Mouse (Mus musculus) midbrain, embryonic 16.5 days (tissue): ENCODE measurements around the gene Rbpjl. TPM values are rescaled to one million over a fixed set of nuclear protein-coding genes. Genes with fewer than 3 reads are reported as not detected.

Experiments used
- ATAC-seq: fragments of 200-750 bp; cut with Nextera tagmentation; 2 replicates; pipeline ENCODE4 v1.8.0; 2017; ENCODE audit warnings: moderate TSS enrichment
- H3K27ac ChIP-seq: fragments of 300-500 bp; sonication (generic); 2 replicates; pipeline ENCODE4 v1.5.1; 2014; ENCODE audit warnings: mild to moderate bottlenecking, low read length, mixed read lengths
- H3K27me3 ChIP-seq: fragments of 300-500 bp; sonication (generic); 2 replicates; pipeline ENCODE4 v1.6.1; 2014; ENCODE audit warnings: low read depth, low read length, mixed read lengths; ENCODE audit not compliant: control insufficient read depth, insufficient read depth
- H3K36me3 ChIP-seq: fragments of 300-500 bp; sonication (generic); 2 replicates; pipeline ENCODE4 v1.6.1; 2014; ENCODE audit warnings: mild to moderate bottlenecking, low read length, moderate library complexity, mixed read lengths; ENCODE audit not compliant: control insufficient read depth, insufficient read depth
- H3K4me1 ChIP-seq: fragments of 300-500 bp; sonication (generic); 2 replicates; pipeline ENCODE4 v1.6.1; 2014; ENCODE audit warnings: mild to moderate bottlenecking, low read length, mixed read lengths; ENCODE audit not compliant: control insufficient read depth, insufficient read depth
- H3K4me2 ChIP-seq: fragments of 300-500 bp; sonication (generic); 2 replicates; pipeline ENCODE4 v1.6.1; 2014; ENCODE audit warnings: mild to moderate bottlenecking, low read length, mixed read lengths
- H3K4me3 ChIP-seq: fragments of 300-500 bp; sonication (generic); 2 replicates; pipeline ENCODE4 v1.5.1; 2014; ENCODE audit warnings: low read depth, mild to moderate bottlenecking, low read length, moderate library complexity, mixed read lengths
- H3K9ac ChIP-seq: fragments of 300-500 bp; sonication (generic); 2 replicates; pipeline ENCODE4 v1.6.1; 2014; ENCODE audit warnings: low read depth, low read length, mixed read lengths
- H3K9me3 ChIP-seq: fragments of 300-500 bp; sonication (generic); replicated peaks from 2 replicates; pipeline ENCODE4 v1.6.1; 2014; ENCODE audit warnings: mild to moderate bottlenecking, low read length, mixed read lengths; ENCODE audit not compliant: control insufficient read depth, poor library complexity, severe bottlenecking
- WGBS: fragments of 180-500 bp; shearing (Covaris S2); extraction: QIAGEN DNeasy Blood & Tissue Kit; methylation state at CpG from one replicate; pipeline ENCODE4 v1.1.7; 2014; 5-methylcytosine and 5-hydroxymethylcytosine counted together
- polyA plus RNA-seq: library from polyadenylated mRNA; unstranded; fragments of >200 nt; fragmentation: Nextera tagmentation; extraction: Ambion mirVana; gene quantifications from 2 replicates; pipeline ENCODE4 v1.2.1, GENCODE M21; 2015

The Rbpjl gene
- polyA plus RNA-seq, 1 experiment from 2014 or later = 0.04 TPM

DNA sequence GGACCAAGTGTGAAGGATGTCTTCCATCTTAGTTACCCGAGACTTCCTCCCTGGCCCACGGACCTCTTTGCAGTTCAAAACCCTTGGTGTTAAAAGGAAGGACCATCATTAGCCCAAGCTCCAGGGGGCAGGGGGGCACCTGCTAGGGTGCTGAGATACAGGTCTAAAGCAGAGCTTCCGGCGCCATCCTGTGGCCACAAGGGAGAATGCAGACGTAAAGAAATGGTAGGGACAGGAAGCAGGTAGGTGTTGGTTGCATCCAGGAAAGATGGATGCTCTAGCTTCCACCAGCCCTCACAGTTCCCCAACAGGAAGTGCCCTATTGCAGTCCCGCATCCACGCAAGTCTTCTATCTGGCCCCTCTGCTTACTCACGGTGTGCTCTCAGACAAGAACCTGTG is 16.0 kb upstream of the Rbpjl start:
- no peak overlapping the region for H3K4me3 ChIP-seq
- peaks cover 8% of the 10 kb centered on the region for H3K27me3 ChIP-seq
- H3K36me3 ChIP-seq = no peaks in the 10 kb centered on the region
- no peaks in the 10 kb centered on the region for H3K9me3 ChIP-seq
- 27% methylated on average over 8 of the region's 8 CpGs for WGBS
- no peak for ATAC-seq
- no peak overlapping the region for H3K9ac ChIP-seq
- no peak overlapping the region for H3K27ac ChIP-seq
- H3K4me2 ChIP-seq = no peak overlapping the region
- peaks cover 2% of the 10 kb centered on the region; the same call in 1 of the 2 replicates for H3K4me1 ChIP-seq

DNA sequence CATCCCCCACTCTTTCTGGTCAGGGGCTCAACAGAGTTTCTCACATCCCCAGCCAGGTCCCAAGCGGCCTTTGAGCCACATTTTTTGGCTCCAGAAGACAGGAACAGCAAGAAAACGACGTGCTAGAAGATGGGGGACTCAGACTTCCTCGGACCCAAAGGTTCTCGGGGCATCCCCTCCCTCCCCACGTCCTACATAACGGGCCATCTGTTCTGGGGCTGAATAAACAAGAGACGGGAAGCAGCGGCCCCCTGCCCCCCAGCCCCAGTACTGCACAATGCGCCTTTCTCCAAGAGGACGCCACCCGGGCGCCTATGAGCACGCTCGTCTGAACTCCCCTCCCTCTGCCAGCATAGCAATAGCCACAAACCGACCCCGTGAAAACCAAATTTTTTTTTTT is 13.9 kb upstream of the Rbpjl start, which contains the start of gene Slpi:
Gene Slpi, minus strand, starts transcription at position 76 of the 400 bp plus-strand sequence.
- Histone ChIP-seq H3K27me3 (peaks cover 8% of the 10 kb centered on the region), H3K27ac (peak within 1 kb of the TSS; percentile 43; the same call in 1 of the 2 replicates), H3K4me2 (peak within 1 kb of the TSS; percentile 73), H3K4me1 (peaks cover 2% of the 10 kb centered on the region; the same call in 1 of the 2 replicates), H3K9me3 (no peaks in the 10 kb centered on the region), H3K4me3 (peak within 1 kb of the TSS; percentile 56), H3K36me3 (no peaks in the 10 kb centered on the region), H3K9ac (peak within 1 kb of the TSS; percentile 71)
- 1% methylated on average over 17 of the region's 17 CpGs for WGBS
- ATAC-seq = peak; percentile 77

DNA sequence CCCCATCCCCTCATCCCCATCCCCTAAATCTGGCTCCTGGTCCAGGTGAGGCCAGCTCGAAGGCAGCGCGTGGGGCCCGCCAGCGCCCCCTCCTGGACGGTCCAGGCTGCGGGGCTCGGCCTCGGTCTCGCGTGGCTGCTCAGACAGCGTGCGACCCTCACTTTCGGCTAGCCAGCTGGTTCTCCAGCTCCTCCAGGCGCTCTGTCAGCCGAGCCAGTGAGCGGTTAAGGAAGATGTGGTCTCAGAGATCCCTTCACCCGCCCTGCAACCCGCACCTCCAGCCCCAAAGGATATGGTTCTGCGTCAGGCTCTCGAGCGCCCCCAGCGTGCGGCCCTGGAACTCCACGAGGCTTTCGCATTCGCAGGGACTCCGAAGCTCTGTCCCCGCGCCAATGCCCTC is 13.4 kb upstream of the Rbpjl start:
- H3K9ac ChIP-seq = peak overlapping the region; percentile 71
- H3K4me3 ChIP-seq = peak overlapping the region; percentile 56
- peak overlapping the region; percentile 43; the same call in 1 of the 2 replicates for H3K27ac ChIP-seq
- no peaks in the 10 kb centered on the region for H3K9me3 ChIP-seq
- 2% methylated on average over 30 of the region's 30 CpGs for WGBS
- peaks cover 8% of the 10 kb centered on the region for H3K27me3 ChIP-seq
- H3K4me1 ChIP-seq = peaks cover 2% of the 10 kb centered on the region; the same call in 1 of the 2 replicates
- peak; percentile 83 for ATAC-seq
- peak overlapping the region; percentile 73 for H3K4me2 ChIP-seq
- no peaks in the 10 kb centered on the region for H3K36me3 ChIP-seq

DNA sequence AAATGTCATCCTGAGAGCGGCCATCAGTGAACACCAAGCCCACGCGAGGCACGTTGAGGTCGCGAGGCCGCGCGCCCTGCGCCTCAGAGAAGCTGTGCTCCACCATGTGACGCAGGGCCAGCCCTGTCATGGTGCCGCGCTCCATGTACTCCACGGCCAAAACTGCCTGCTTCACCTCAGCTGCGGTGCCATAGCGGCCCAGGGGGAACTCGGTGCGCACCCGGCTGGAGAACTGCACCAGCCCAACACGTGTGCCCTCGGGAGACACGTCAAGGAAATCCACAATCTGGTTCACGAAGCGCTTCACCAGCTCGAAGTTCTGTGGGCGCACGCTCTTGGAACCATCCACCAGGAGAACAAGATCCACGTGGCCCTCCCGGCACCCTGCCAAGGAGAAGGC is 9.8 kb upstream of the Rbpjl start:
- H3K27ac ChIP-seq = no peak overlapping the region
- no peak for ATAC-seq
- H3K4me1 ChIP-seq = peaks cover 2% of the 10 kb centered on the region; the same call in 1 of the 2 replicates
- no peak overlapping the region for H3K4me3 ChIP-seq
- no peak overlapping the region for H3K9ac ChIP-seq
- no peaks in the 10 kb centered on the region for H3K36me3 ChIP-seq
- 0 out of 2 replicates have a peak, but pooled peaks cover 2% of the 10 kb centered on the region for H3K9me3 ChIP-seq
- H3K4me2 ChIP-seq = no peak overlapping the region
- WGBS = 82% methylated on average over 29 of the region's 29 CpGs
- peaks cover 4% of the 10 kb centered on the region for H3K27me3 ChIP-seq

DNA sequence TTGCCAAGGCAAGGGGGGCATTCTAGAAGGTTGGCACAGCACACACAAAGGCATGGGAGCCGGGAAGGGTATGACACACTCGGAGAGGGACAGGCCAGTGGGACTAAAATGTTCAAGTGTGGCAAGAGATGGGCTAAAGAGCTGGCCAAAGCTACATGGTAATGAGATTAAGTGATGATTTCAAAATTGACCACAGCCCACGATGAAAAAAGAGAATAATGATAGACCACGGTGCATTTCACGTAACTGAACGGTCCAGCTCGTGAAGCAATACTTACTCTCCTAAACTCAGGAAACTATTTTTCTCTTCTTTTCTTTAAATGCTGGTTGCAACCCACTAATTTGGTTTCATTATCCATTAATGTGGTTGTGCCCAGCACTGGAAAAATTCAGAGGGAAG is 6.9 kb upstream of the Rbpjl start:
- ATAC-seq = no peak
- Histone ChIP-seq H3K36me3 (no peaks in the 10 kb centered on the region), H3K27me3 (peaks cover 22% of the 10 kb centered on the region), H3K4me1 (no peaks in the 10 kb centered on the region), H3K9ac (no peak overlapping the region), H3K4me3 (no peak overlapping the region), H3K4me2 (no peak overlapping the region), H3K9me3 (0 out of 2 replicates have a peak, but pooled peaks cover 2% of the 10 kb centered on the region), H3K27ac (no peak overlapping the region)
- WGBS = 96% methylated on average over 7 of the region's 7 CpGs

DNA sequence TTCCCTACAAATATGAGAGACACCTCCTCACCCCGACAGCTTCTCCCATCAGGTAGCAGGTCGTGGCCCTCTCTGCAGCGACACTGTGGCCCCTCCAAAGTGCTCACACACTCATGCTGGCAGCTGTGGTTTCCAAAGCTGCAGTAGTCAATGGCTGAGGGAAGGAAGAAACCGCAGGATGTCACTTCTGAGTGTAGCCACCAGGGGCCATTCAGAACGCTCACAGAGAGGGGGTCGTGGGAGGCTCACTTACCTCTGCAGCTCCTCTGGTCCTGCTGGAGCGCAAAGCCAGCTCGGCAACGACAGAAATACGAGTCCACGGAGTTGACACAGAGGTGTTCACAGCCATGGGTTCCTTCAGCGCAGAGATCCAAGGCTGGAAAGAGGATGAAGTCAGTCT is 6.0 kb upstream of the Rbpjl start:
- WGBS = 71% methylated on average over 12 of the region's 12 CpGs

DNA sequence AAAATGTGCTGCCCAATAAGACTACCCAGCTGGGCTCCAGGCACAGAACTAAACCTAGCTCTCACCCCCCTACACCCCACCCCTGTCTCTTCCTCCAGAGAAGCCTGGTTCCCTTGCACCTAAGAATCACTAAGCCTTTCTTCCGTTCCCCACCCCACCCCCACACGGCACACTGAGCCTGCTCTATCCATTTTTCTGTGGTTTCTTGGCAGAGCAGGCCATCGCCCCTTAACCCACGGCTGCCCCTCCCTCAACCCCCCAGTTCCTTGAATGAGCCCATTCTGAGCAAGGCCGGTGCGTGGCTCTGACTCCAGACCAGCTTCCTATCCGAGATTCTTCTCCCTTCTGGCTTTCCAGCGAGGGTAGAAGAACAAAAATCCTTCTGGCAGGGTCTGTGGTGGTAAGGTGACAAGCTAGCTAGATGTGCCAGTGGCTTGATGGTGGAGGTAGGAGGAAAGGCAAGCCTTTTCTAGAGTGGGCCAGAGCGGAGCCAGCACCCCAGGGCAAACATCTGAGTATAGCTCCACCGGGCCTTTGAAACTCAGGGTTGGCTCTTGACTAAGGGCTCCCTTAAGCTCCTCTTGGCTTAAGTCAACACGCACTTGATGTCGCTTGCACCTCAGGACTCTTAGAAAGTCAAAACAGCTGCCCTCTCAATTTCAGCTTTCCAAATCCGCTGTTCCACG is 598 bp downstream of the Rbpjl start:
- no peak for ATAC-seq
- Histone ChIP-seq H3K9me3 (no peaks in the 10 kb centered on the region), H3K36me3 (no peaks in the 10 kb centered on the region), H3K4me3 (no peak overlapping the region), H3K27ac (no peak overlapping the region), H3K4me1 (peaks cover 7% of the 10 kb centered on the region; the same call in 1 of the 2 replicates), H3K9ac (no peak overlapping the region), H3K4me2 (no peak overlapping the region), H3K27me3 (peaks cover 88% of the 10 kb centered on the region)
- WGBS = 12% methylated on average over 14 of the region's 14 CpGs

More for the DNA sequence above, 6.0 kb upstream of the Rbpjl start:
- H3K4me2 ChIP-seq = no peak overlapping the region
- no peaks in the 10 kb centered on the region for H3K36me3 ChIP-seq
- no peaks in the 10 kb centered on the region for H3K4me1 ChIP-seq
- H3K27ac ChIP-seq = no peak overlapping the region
- H3K9ac ChIP-seq = no peak overlapping the region
- H3K9me3 ChIP-seq = 0 out of 2 replicates have a peak, but pooled peaks cover 2% of the 10 kb centered on the region
- ATAC-seq = no peak
- H3K4me3 ChIP-seq = no peak overlapping the region
- H3K27me3 ChIP-seq = peaks cover 30% of the 10 kb centered on the region

DNA sequence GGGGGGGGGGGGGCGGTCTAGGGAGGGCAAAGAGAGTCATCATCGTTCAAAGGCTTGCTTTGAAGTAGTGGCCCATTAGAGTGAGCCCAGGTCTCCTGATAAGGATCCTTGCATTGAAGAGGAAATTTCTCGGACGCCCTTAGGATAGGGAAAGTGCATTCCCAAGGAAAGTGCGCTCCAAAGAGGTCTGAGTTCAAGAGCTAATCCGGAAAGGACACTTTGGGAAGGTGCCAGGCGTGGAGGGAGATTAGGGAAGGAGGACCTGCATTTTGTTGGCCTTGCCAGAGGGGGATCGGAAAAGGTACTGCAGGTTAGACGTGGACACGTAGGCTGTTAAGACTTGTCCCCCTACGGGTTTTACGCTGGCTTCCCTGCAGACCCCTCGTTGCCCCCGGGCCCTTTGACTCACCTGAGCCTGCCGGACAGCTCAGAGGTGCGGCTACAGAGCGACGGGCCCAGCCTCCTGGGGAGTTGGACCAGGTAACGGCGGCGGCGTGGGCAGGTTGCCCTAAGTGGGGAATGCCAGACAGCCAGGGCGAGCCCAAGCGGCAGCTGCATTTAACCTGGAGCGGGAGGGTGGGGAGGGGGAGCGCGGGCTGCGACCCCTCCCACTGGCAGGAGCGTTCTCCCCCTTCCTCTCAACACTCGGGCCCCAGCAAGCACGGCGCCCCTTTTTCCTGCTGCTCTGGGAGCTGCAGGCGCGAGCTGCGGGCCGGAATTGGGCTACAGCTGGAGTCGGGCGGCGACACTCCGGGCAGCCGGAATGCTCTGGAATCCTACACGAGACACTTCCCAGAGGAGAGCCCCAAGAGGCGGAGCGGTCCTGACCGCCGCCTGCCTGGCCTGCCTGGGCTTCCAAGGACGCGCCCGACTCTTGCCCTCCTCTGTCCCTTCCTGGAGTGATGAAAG is 1.4 kb downstream of the Rbpjl start:
- Histone ChIP-seq H3K4me2 (peak overlapping the region; percentile 58), H3K36me3 (no peaks in the 10 kb centered on the region), H3K4me3 (peak overlapping the region; percentile 29), H3K27ac (no peak overlapping the region), H3K4me1 (peaks cover 7% of the 10 kb centered on the region; the same call in 1 of the 2 replicates), H3K9ac (peak overlapping the region; percentile 41; the same call in 1 of the 2 replicates), H3K27me3 (peaks cover 90% of the 10 kb centered on the region), H3K9me3 (no peaks in the 10 kb centered on the region)
- ATAC-seq = no peak
- WGBS = 1% methylated on average over 39 of the region's 49 CpGs
